Mouse (Mus musculus) E14TG2a.4 (cell line): ENCODE data around the gene Gm7029.

ENCODE experiments used
- CTCF ChIP-seq: conservative IDR thresholded peaks from 2 replicates; pipeline ENCODE4 v1.5.1; 2014; ENCODE audit warnings: low read length
- NANOG ChIP-seq: IDR thresholded peaks from 2 replicates; pipeline ENCODE4 v1.6.1; 2014; ENCODE audit warnings: borderline replicate concordance, low read length, mixed read lengths
- POU5F1 ChIP-seq: IDR thresholded peaks from 2 replicates; pipeline ENCODE4 v1.6.1; 2014; ENCODE audit warnings: low read length, borderline replicate concordance

GRCm38 (mm10) chr17:33865330-33866030 is 8.2 kb upstream of the Gm7029 start:
- TF ChIP-seq NANOG: no peak
- TF ChIP-seq CTCF: peak; percentile 78
- no peak for TF ChIP-seq POU5F1
